Mouse (Mus musculus): ENCODE measurements around the gene Exoc6b. TPM values are rescaled to one million over a fixed set of nuclear protein-coding genes. Genes with fewer than 3 reads are reported as not detected.

The Exoc6b gene
- polyA plus RNA-seq, 1 experiment from 2014 or later: 15.2 TPM

Other genes with a start within 250 kb of the Exoc6b start
- 51.1 and 54.4 TPM in 2 replicates for gene Spr, start 68.3 kb upstream of the Exoc6b start, polyA plus RNA-seq (2015; fragmentation: Nextera tagmentation; extraction: Ambion mirVana)
- gene Emx1, start 117.9 kb upstream of the Exoc6b start, polyA plus RNA-seq (2015; fragmentation: Nextera tagmentation; extraction: Ambion mirVana): not detected in 2 replicates